Mouse (Mus musculus): Measurements from ENCODE around the gene Wdr17.

The Wdr17 gene

GRCm38 (mm10) chr8:54597386-54597785 is 289.6 kb downstream of the Wdr17 start:
- DNase-seq (ENCODE audit: low spot score) = no peak

GRCm38 (mm10) chr8:54596940-54597339 is 290.0 kb downstream of the Wdr17 start:
- no peak for DNase-seq (ENCODE audit: low spot score)

GRCm38 (mm10) chr8:54596051-54596450 is 290.9 kb downstream of the Wdr17 start:
- DNase-seq (ENCODE audit: low spot score) = no peak

GRCm38 (mm10) chr8:54594634-54595033 is 292.4 kb downstream of the Wdr17 start:
- no peak for DNase-seq (ENCODE audit: low spot score)

- DNase-seq (ENCODE audit: low spot score) = no peak
Observed at GRCm38 (mm10) chr8:54582886-54583285, 304.1 kb downstream of the Wdr17 start.

GRCm38 (mm10) chr8:54581436-54581835 is 305.5 kb downstream of the Wdr17 start:
- DNase-seq (ENCODE audit: low spot score) = no peak
